Mouse (Mus musculus) CH12.LX (cell line): Measurements from ENCODE around the gene Dnase1l1. TPM values are rescaled to one million over a fixed set of nuclear protein-coding genes. Genes with fewer than 3 reads are reported as not detected.

ENCODE experiments used
- DNase-seq: peaks from one replicate; pipeline ENCODE4 v3.0.0-alpha.2; 2013; ENCODE audit errors: extremely low read depth
- H3K27ac ChIP-seq: 2 replicates; pipeline ENCODE4 v1.5.1; 2012; ENCODE audit warnings: low read depth, mild to moderate bottlenecking, control low read depth, moderate library complexity; ENCODE audit not compliant: insufficient read depth
- H3K27me3 ChIP-seq: replicated peaks from 2 replicates; pipeline ENCODE3; 2012; ENCODE audit warnings: inconsistent platforms
- H3K36me3 ChIP-seq, 2 experiments: replicated peaks in 1 of 2; 2 replicates each; pipeline versions ENCODE3 to v1.6.1; 2012; ENCODE audit warnings: inconsistent platforms in 1 of 2, low read length in 1 of 2, mild to moderate bottlenecking in 1 of 2, mixed read lengths in 1 of 2, moderate library complexity in 1 of 2; ENCODE audit not compliant: control insufficient read depth in 1 of 2, insufficient read depth in 1 of 2
- H3K4me1 ChIP-seq, 2 experiments: 2 replicates each; pipeline ENCODE4 v1.6.1; 2012; ENCODE audit warnings: inconsistent platforms in 1 of 2, moderate library complexity in 1 of 2; ENCODE audit not compliant: insufficient read depth in 2 of 2, control insufficient read depth in 1 of 2
- H3K4me2 ChIP-seq: 2 replicates; pipeline ENCODE4 v1.6.1; 2012; ENCODE audit warnings: low read depth, mild to moderate bottlenecking, control low read depth; ENCODE audit not compliant: poor library complexity, insufficient read depth, severe bottlenecking
- H3K4me3 ChIP-seq, 3 experiments: fragments of 150-350 bp in 1 of 3; sonication (generic) in 1 of 3; replicated peaks in 1 of 3; 2 replicates each; pipeline versions ENCODE3 to v1.5.1; 2011 to 2012; ENCODE audit warnings: low read depth in 2 of 3, low read length in 2 of 3, mild to moderate bottlenecking in 2 of 3, moderate library complexity in 2 of 3, control low read depth in 1 of 3, improper control_type of control experiment in 1 of 3, inconsistent platforms in 1 of 3, mixed read lengths in 1 of 3; ENCODE audit not compliant: poor library complexity in 1 of 3
- H3K79me2 ChIP-seq: replicated peaks from 2 replicates; pipeline ENCODE4 v1.6.1; 2012; ENCODE audit warnings: mild to moderate bottlenecking, moderate library complexity; ENCODE audit not compliant: control insufficient read depth, poor library complexity, insufficient read depth, severe bottlenecking; ENCODE audit errors: extremely low read depth
- H3K9ac ChIP-seq: 2 replicates; pipeline ENCODE4 v1.6.1; 2012; ENCODE audit warnings: low read depth, mild to moderate bottlenecking, control low read depth, moderate library complexity; ENCODE audit not compliant: insufficient read depth
- H3K9me3 ChIP-seq: replicated peaks from 2 replicates; pipeline ENCODE3; 2012; ENCODE audit warnings: low read length, inconsistent platforms, mixed read lengths
- CHD1 ChIP-seq: IDR thresholded peaks from 2 replicates; pipeline ENCODE4 v1.6.1; 2012; ENCODE audit warnings: low read depth, low read length, improper control_type of control experiment, inconsistent platforms
- CHD2 ChIP-seq: IDR thresholded peaks from 2 replicates; pipeline ENCODE4 v1.6.1; 2011; ENCODE audit warnings: low read length, improper control_type of control experiment
- CTCF ChIP-seq, 2 experiments: IDR thresholded peaks in 1 of 2; conservative IDR thresholded peaks in 1 of 2; 2 replicates each; pipeline ENCODE4 v1.5.1; 2011 to 2012; ENCODE audit warnings: low read depth in 2 of 2, low read length in 2 of 2, improper control_type of control experiment in 1 of 2, inconsistent platforms in 1 of 2, mild to moderate bottlenecking in 1 of 2, moderate library complexity in 1 of 2
- E2F4 ChIP-seq: IDR thresholded peaks from 2 replicates; pipeline ENCODE4 v1.6.1; 2011; ENCODE audit warnings: low read depth, low read length, improper control_type of control experiment; ENCODE audit not compliant: insufficient replicate concordance
- ELF1 ChIP-seq: IDR thresholded peaks from 2 replicates; pipeline ENCODE4 v1.6.1; 2014; ENCODE audit warnings: low read depth, mild to moderate bottlenecking, inconsistent platforms, low read length, improper control_type of control experiment
- EP300 ChIP-seq: IDR thresholded peaks from 2 replicates; pipeline ENCODE4 v1.6.1; 2011; ENCODE audit warnings: low read length, improper control_type of control experiment
- GABPA ChIP-seq: IDR thresholded peaks from 2 replicates; pipeline ENCODE4 v1.6.1; 2012; ENCODE audit warnings: low read depth, low read length, improper control_type of control experiment, inconsistent platforms; ENCODE audit not compliant: insufficient replicate concordance
- HCFC1 ChIP-seq: IDR thresholded peaks from 2 replicates; pipeline ENCODE4 v1.6.1; 2012; ENCODE audit warnings: low read depth, mild to moderate bottlenecking, inconsistent platforms, low read length, improper control_type of control experiment
- IRF4 ChIP-seq: IDR thresholded peaks from 2 replicates; pipeline ENCODE4 v1.6.1; 2014; ENCODE audit warnings: low read depth, mild to moderate bottlenecking, inconsistent platforms, low read length, improper control_type of control experiment
- JUND ChIP-seq: conservative IDR thresholded peaks from 2 replicates; pipeline ENCODE4 v1.6.1; 2011; ENCODE audit warnings: low read depth, low read length, improper control_type of control experiment
- MAZ ChIP-seq: IDR thresholded peaks from 2 replicates; pipeline ENCODE4 v1.6.1; 2012; ENCODE audit warnings: low read depth, mild to moderate bottlenecking, inconsistent platforms, low read length, improper control_type of control experiment, moderate library complexity
- MYC ChIP-seq: IDR thresholded peaks from 2 replicates; pipeline ENCODE4 v1.6.1; 2011; ENCODE audit warnings: low read depth, mild to moderate bottlenecking, improper control_type of control experiment, low read length
- NELFE ChIP-seq: IDR thresholded peaks from 2 replicates; pipeline ENCODE4 v1.6.1; 2011; ENCODE audit warnings: low read depth, low read length, improper control_type of control experiment
- NRF1 ChIP-seq: IDR thresholded peaks from 2 replicates; pipeline ENCODE4 v1.6.1; 2014; ENCODE audit warnings: low read depth, mild to moderate bottlenecking, inconsistent platforms, low read length, improper control_type of control experiment, moderate library complexity
- PAX5 ChIP-seq: IDR thresholded peaks from 2 replicates; pipeline ENCODE4 v1.6.1; 2012; ENCODE audit warnings: low read length, inconsistent platforms, mixed read lengths
- POLR2AphosphoS2 ChIP-seq: IDR thresholded peaks from 2 replicates; pipeline ENCODE4 v1.6.1; 2011; ENCODE audit warnings: low read depth, low read length, improper control_type of control experiment
- SMC3 ChIP-seq: IDR thresholded peaks from 2 replicates; pipeline ENCODE4 v1.6.1; 2011; ENCODE audit warnings: low read depth, low read length, improper control_type of control experiment
- TCF12 ChIP-seq: IDR thresholded peaks from 2 replicates; pipeline ENCODE4 v1.6.1; 2014; ENCODE audit warnings: low read depth, mild to moderate bottlenecking, inconsistent platforms, low read length, improper control_type of control experiment
- UBTF ChIP-seq: IDR thresholded peaks from 2 replicates; pipeline ENCODE4 v1.6.1; 2012; ENCODE audit warnings: low read depth, mild to moderate bottlenecking, inconsistent platforms, low read length, improper control_type of control experiment, moderate library complexity
- USF1 ChIP-seq: IDR thresholded peaks from 2 replicates; pipeline ENCODE4 v1.6.1; 2014; ENCODE audit warnings: low read depth, mild to moderate bottlenecking, inconsistent platforms, low read length, improper control_type of control experiment
- USF2 ChIP-seq: conservative IDR thresholded peaks from 2 replicates; pipeline ENCODE4 v1.6.1; 2011; ENCODE audit warnings: low read depth, low read length, improper control_type of control experiment
- ZKSCAN1 ChIP-seq: IDR thresholded peaks from 2 replicates; pipeline ENCODE4 v1.6.1; 2012; ENCODE audit warnings: low read depth, inconsistent platforms, low read length, improper control_type of control experiment, borderline replicate concordance
- ZMIZ1 ChIP-seq: IDR thresholded peaks from 2 replicates; pipeline ENCODE4 v1.6.1; 2012; ENCODE audit warnings: low read depth, mild to moderate bottlenecking, inconsistent platforms, low read length, improper control_type of control experiment
- ZNF384 ChIP-seq: IDR thresholded peaks from 2 replicates; pipeline ENCODE4 v1.6.1; 2012; ENCODE audit warnings: low read depth, low read length, improper control_type of control experiment, inconsistent platforms
- dilution Hi-C: fragments of 300-500 bp; cut with MboI; formaldehyde crosslinking; loops from 2 replicates; pipeline ENCODE4 v1.14.3; 2020; ENCODE audit warnings: low sequenced_read_pairs; ENCODE audit not compliant: extremely low pct_unique_long_range_greater_than_20kb, extremely low pct_ligation_motif_present
- in situ Hi-C: fragments of 300-500 bp; cut with MboI; formaldehyde crosslinking; loops from 3 replicates; pipeline ENCODE4 v1.14.3; 2019; ENCODE audit warnings: low sequenced_read_pairs, low pct_ligation_motif_present, low pct_unique_long_range_greater_than_20kb, mixed read lengths
- polyA plus RNA-seq: library from polyadenylated mRNA; unstranded; fragments of >175 nt; gene quantifications from 2 replicates; pipeline ENCODE4 v1.2.1, GENCODE M21; 2012; ENCODE audit warnings: low read depth; ENCODE audit not compliant: insufficient read length
- total RNA-seq, 2 experiments: library from RNA; depleted of rRNA; stranded (reverse); fragments of 300-350 nt in 1 of 2; fragments of >200 nt in 1 of 2; gene quantifications; 2 replicates each; pipeline ENCODE4 v1.2.3; 2012 to 2014

Gene Dnase1l1
- total and polyA plus RNA-seq, 3 experiments, result 4.3 to 5.1 (median 4.7) TPM

- Histone ChIP-seq H3K4me2 (no peak overlapping the region), H3K27ac (no peak overlapping the region), H3K36me3 (peaks cover 14 to 20% of the 10 kb centered on the region in 2 experiments), H3K79me2 (no peaks in the 10 kb centered on the region; the same call in 1 of the 2 replicates), H3K9me3 (no peaks in the 10 kb centered on the region), H3K27me3 (no peaks in the 10 kb centered on the region), H3K4me1 (peaks cover 0 to 5% of the 10 kb centered on the region in 2 experiments; a peak in 1 of 4 replicates), H3K9ac (no peak overlapping the region)
- DNase-seq, result no peak
- dilution Hi-C loops (no loop called here), in situ Hi-C loops (no loop called here)
- TF ChIP-seq GABPA (no peak), UBTF (no peak), HCFC1 (no peak), CTCF (conservative IDR thresholded peaks at IDR 0.05 in 1 of 2, IDR thresholded peaks at IDR 0.05 in 1 of 2; ENCODE audit: low read depth in 2 of 2, low read length in 2 of 2) (no peak), USF2 (no peak), SMC3 (no peak), USF1 (no peak), ZNF384 (no peak), CHD1 (no peak), TCF12 (no peak), MYC (no peak), ZKSCAN1 (no peak), NRF1 (no peak), EP300 (no peak), JUND (no peak), NELFE (no peak), MAZ (no peak), E2F4 (no peak), CHD2 (no peak)
- TF ChIP-seq, all 38 proteins: peak for 0
- no peak overlapping the region for H3K4me3 ChIP-seq
Measured at GRCm38 (mm10) chrX:74293431-74293830, 11.3 kb upstream of the Dnase1l1 start.

DNA sequence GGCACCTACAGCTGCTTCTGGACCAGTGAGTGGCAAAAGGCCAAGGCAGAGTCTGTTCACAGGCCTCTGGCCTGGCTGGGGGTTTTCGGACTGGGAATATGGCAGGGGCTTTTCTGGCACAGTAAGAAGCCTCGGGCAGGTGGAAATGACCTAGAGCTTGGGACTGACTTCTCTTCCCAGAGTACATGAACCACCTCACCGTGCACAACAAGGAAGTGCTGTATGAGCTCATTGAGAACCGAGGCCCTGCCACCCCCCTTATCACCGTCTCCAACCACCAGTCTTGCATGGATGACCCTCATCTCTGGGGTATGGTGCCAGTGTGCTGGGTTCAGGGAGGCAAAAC is 928 bp upstream of the Dnase1l1 start:
- in situ Hi-C loops, result no loop called here
- Histone ChIP-seq H3K27ac (peak overlapping the region; percentile 80; the same call in 1 of the 2 replicates), H3K27me3 (no peaks in the 10 kb centered on the region), H3K9ac (peak overlapping the region; percentile 93), H3K79me2 (peaks cover 11% of the 10 kb centered on the region), H3K4me1 (peaks cover 0 to 10% of the 10 kb centered on the region in 2 experiments; a peak in 2 of 4 replicates), H3K9me3 (no peaks in the 10 kb centered on the region), H3K4me2 (peak overlapping the region; percentile 78), H3K4me3 (peak overlapping the region; percentile 71 to 97 (median 76)), H3K36me3 (peaks cover 4 to 27% of the 10 kb centered on the region in 2 experiments)
- TF ChIP-seq POLR2AphosphoS2, result no peak
- TF ChIP-seq IRF4, result no peak
- TF ChIP-seq CHD2, result no peak
- no peak for TF ChIP-seq ZMIZ1
- no peak for TF ChIP-seq MAZ
- no peak for TF ChIP-seq UBTF
- TF ChIP-seq EP300, result no peak
- TF ChIP-seq JUND, result no peak
- TF ChIP-seq ELF1, result no peak
- TF ChIP-seq PAX5, result no peak
- no peak for TF ChIP-seq TCF12
- dilution Hi-C loops, result no loop called here
- DNase-seq, result no peak
